Mouse (Mus musculus) liver, embryonic 14.5 days (tissue): ENCODE measurements at regions not wholly inside any gene's neighbourhood (a gene's known extent, or its start where the extent isn't known, plus 50 kb on each side); places are given as distances from the start of the nearest gene placed in this dataset.

ENCODE experiments used
- ATAC-seq: fragments of 200-750 bp; cut with Nextera tagmentation; 2 replicates; pipeline ENCODE4 v1.8.0; 2017; ENCODE audit warnings: moderate number of reproducible peaks, mild to moderate bottlenecking, moderate library complexity; ENCODE audit not compliant: insufficient read depth
- DNase-seq, 3 experiments: peaks; one replicate each; pipeline ENCODE4 v3.0.0-alpha.2; 2012 to 2013; ENCODE audit warnings: low read depth in 3 of 3, low spot score in 3 of 3
- H3K27ac ChIP-seq: fragments of 300-500 bp; sonication (generic); 2 replicates; pipeline ENCODE4 v1.5.1; 2014; ENCODE audit warnings: moderate library complexity, mild to moderate bottlenecking, control low read depth, inconsistent platforms
- H3K27me3 ChIP-seq: fragments of 300-500 bp; sonication (generic); 2 replicates; pipeline ENCODE4 v1.6.1; 2014; ENCODE audit warnings: mild to moderate bottlenecking, low read length, moderate library complexity; ENCODE audit not compliant: control insufficient read depth, insufficient read depth
- H3K36me3 ChIP-seq: fragments of 300-500 bp; sonication (generic); replicated peaks from 2 replicates; pipeline ENCODE4 v1.6.1; 2014; ENCODE audit warnings: low read depth; ENCODE audit not compliant: control insufficient read depth, insufficient read depth
- H3K4me1 ChIP-seq, 2 experiments: fragments of 200-500 bp in 1 of 2; fragments of 300-500 bp in 1 of 2; sonication (generic) in 1 of 2; replicated peaks; 2 replicates each; pipeline ENCODE4 v1.6.1; 2012 to 2014; ENCODE audit warnings: antibody characterized with exemption in 1 of 2, inconsistent platforms in 1 of 2, low read length in 1 of 2; ENCODE audit not compliant: control insufficient read depth in 2 of 2, insufficient read depth in 2 of 2
- H3K4me2 ChIP-seq: fragments of 300-500 bp; sonication (generic); 2 replicates; pipeline ENCODE4 v1.6.1; 2014; ENCODE audit warnings: low read depth, mild to moderate bottlenecking, control low read depth, moderate library complexity
- H3K4me3 ChIP-seq, 2 experiments: fragments of 200-500 bp in 1 of 2; fragments of 300-500 bp in 1 of 2; sonication (generic) in 1 of 2; 2 replicates each; pipeline ENCODE4 v1.5.1; 2012 to 2014; ENCODE audit warnings: low read depth in 2 of 2, low read length in 2 of 2, mild to moderate bottlenecking in 2 of 2, control low read depth in 1 of 2, inconsistent platforms in 1 of 2, moderate library complexity in 1 of 2; ENCODE audit not compliant: insufficient read depth in 1 of 2
- H3K9ac ChIP-seq: fragments of 300-500 bp; sonication (generic); replicated peaks from 2 replicates; pipeline ENCODE4 v1.6.1; 2014; ENCODE audit warnings: mild to moderate bottlenecking, control low read depth, moderate library complexity
- H3K9me3 ChIP-seq: fragments of 300-500 bp; sonication (generic); 2 replicates; pipeline ENCODE4 v1.6.1; 2016; ENCODE audit warnings: low read length, mixed read lengths; ENCODE audit not compliant: control insufficient read depth
- CTCF ChIP-seq: IDR thresholded peaks from 2 replicates; pipeline ENCODE4 v1.5.1; 2016; ENCODE audit warnings: antibody characterized with exemption, low read depth, control low read depth
- EP300 ChIP-seq: IDR thresholded peaks from 2 replicates; pipeline ENCODE4 v1.6.1; 2016; ENCODE audit warnings: antibody characterized with exemption, low read depth
- WGBS: fragments of 180-500 bp; shearing (Covaris S2); extraction: QIAGEN DNeasy Blood & Tissue Kit; methylation state at CpG from one replicate; pipeline ENCODE4 v1.1.7; 2014; ENCODE audit not compliant: insufficient replicate concordance; 5-methylcytosine and 5-hydroxymethylcytosine counted together

DNA sequence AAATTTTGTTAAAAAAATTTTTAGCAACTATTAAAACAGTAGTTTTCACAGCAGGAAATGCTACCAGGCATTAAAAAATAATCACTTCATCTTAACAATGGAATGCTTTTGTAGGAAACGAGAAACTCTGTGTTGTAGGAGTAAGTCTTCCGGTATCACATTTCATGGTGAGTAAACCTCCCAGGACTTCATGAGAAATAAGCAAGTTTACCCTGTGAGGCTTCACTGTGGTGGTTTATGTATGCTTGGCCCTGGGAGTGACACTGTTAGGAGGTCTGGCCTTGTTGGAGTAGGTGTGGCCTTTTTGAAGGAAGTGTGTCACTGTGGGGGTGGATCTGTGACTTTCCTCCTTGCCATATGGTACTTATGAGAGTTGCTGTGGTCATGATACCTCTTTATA lies 289.0 kb upstream of the Igfbp3 start:
- no peaks in the 10 kb centered on the region for H3K4me1 ChIP-seq
- no peak overlapping the region for H3K4me3 ChIP-seq
- no peak overlapping the region for H3K27ac ChIP-seq
- DNase-seq: no peak
- no peak overlapping the region for H3K4me2 ChIP-seq
- TF ChIP-seq EP300 (no peak), CTCF (no peak)
- H3K9ac ChIP-seq: no peak overlapping the region
- no peaks in the 10 kb centered on the region for H3K36me3 ChIP-seq
- no peaks in the 10 kb centered on the region for H3K27me3 ChIP-seq
- 68% methylated on average over 2 of the region's 2 CpGs for WGBS
- ATAC-seq: no peak
- H3K9me3 ChIP-seq: no peaks in the 10 kb centered on the region

- WGBS: 50% methylated on average over 2 of the region's 2 CpGs
- Histone ChIP-seq H3K4me1 (no peaks in the 10 kb centered on the region), H3K4me2 (no peak overlapping the region), H3K27ac (no peak overlapping the region), H3K36me3 (no peaks in the 10 kb centered on the region), H3K27me3 (no peaks in the 10 kb centered on the region), H3K4me3 (no peak overlapping the region), H3K9me3 (no peaks in the 10 kb centered on the region), H3K9ac (no peak overlapping the region)
- TF ChIP-seq EP300: no peak
- TF ChIP-seq CTCF: no peak
- DNase-seq (no peak), ATAC-seq (no peak)
Observed at GRCm38 (mm10) chr11:7502045-7502444, 288.3 kb upstream of the Igfbp3 start.

DNA sequence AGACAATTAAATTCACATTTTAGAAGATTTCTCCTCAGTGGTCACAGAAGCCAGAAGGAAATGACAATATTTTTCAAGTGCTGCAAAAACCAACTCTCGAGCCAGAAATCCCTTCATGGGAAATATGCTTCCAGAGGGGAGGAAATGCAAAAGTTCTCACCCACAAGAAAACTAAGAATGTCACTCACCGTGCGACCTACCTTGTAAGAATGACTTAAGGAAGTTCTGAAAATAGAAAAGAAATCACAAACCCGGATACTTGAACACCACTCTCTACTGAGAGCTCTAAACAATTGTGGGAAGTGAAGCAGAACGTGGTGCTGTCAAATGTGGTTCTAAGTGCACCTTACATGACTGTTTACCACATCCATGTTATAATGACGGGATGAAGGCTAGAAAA lies 284.1 kb upstream of the Igfbp3 start:
- 16% methylated on average over 6 of the region's 6 CpGs for WGBS
- H3K4me2 ChIP-seq: no peak overlapping the region
- H3K36me3 ChIP-seq: no peaks in the 10 kb centered on the region
- H3K9ac ChIP-seq: no peak overlapping the region
- no peak overlapping the region for H3K4me3 ChIP-seq
- no peak overlapping the region for H3K27ac ChIP-seq
- no peak for DNase-seq
- no peaks in the 10 kb centered on the region for H3K9me3 ChIP-seq
- TF ChIP-seq EP300 (no peak), CTCF (no peak)
- no peaks in the 10 kb centered on the region for H3K4me1 ChIP-seq
- no peaks in the 10 kb centered on the region for H3K27me3 ChIP-seq
- no peak for ATAC-seq

GRCm38 (mm10) chr11:7473832-7474545 lies 260.3 kb upstream of the Igfbp3 start:
- ATAC-seq: no peak
- H3K4me3 ChIP-seq: no peak overlapping the region
- no peak overlapping the region for H3K9ac ChIP-seq
- no peak overlapping the region for H3K27ac ChIP-seq
- no peaks in the 10 kb centered on the region for H3K27me3 ChIP-seq
- no peak for DNase-seq
- no peaks in the 10 kb centered on the region for H3K4me1 ChIP-seq
- no peaks in the 10 kb centered on the region for H3K9me3 ChIP-seq
- WGBS: 58% methylated on average over 7 of the region's 7 CpGs
- no peak overlapping the region for H3K4me2 ChIP-seq
- no peaks in the 10 kb centered on the region for H3K36me3 ChIP-seq
- no peak for TF ChIP-seq CTCF
- TF ChIP-seq EP300: no peak

DNA sequence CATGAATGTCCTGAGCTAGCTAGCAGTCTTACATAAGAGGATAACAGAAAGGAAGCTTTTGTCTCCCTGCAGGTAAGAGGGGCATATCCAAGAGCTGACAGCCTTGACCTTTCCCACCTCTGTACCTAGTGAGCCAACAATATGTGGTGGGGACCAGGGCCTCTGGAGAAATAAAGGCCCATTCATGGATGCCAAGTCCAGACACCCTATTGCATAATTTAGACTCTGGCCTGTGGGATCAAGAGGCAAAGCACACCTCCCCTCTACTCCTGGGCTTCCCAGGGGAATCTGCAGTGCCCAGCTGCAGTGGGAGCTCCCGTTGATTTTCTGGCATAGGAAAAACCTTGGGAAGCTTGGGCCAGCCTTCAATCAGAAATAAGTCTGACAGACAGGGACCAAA lies 251.8 kb upstream of the Igfbp3 start:
- no peak overlapping the region for H3K27ac ChIP-seq
- DNase-seq: no peak

More for the DNA sequence above, 251.8 kb upstream of the Igfbp3 start:
- no peak overlapping the region for H3K9ac ChIP-seq
- no peak overlapping the region for H3K4me2 ChIP-seq
- no peaks in the 10 kb centered on the region for H3K36me3 ChIP-seq
- no peak for ATAC-seq
- no peaks in the 10 kb centered on the region for H3K4me1 ChIP-seq
- TF ChIP-seq EP300 (no peak), CTCF (no peak)
- WGBS: 62% methylated on average over 1 of the region's 1 CpGs
- H3K9me3 ChIP-seq: no peaks in the 10 kb centered on the region
- H3K27me3 ChIP-seq: no peaks in the 10 kb centered on the region
- no peak overlapping the region for H3K4me3 ChIP-seq
